ENCODE assay signal across 18 mouse cellular contexts in genomic region chr10:127203106-127203505, GRCm38 (mm10). TPM values are rescaled to one million over a fixed set of nuclear protein-coding genes. Genes with fewer than 3 reads are reported as not detected.
DNase-seq lines count a peak whose midpoint lies in the region; ATAC-seq and TF ChIP-seq lines count a peak whose summit lies in the region.
"Had no signal": no experiment of that assay in that cellular context is flagged by ENCODE, and none has a peak within 500 bp of the region (broad histone marks: within the 10 kb centered on the region; RNA-seq: fewer than 3 reads in every experiment).

No protein-coding gene starts in this region.

- TF ChIP-seq POLR2A in bone marrow, adult 2 months (IDR thresholded peaks at IDR 0.05; ENCODE audit: borderline replicate concordance, control insufficient read depth, low read depth, low read length): no peak

- peak; percentile 88 for TF ChIP-seq EP300 in liver, postnatal 0 days (IDR thresholded peaks at IDR 0.05; ENCODE audit: low read depth)

- no peaks in the 10 kb centered on the region for H3K9me3 ChIP-seq in heart, embryonic 12.5 days (replicated peaks)
- no peaks in the 10 kb centered on the region for H3K9me3 ChIP-seq in liver, postnatal 0 days (ENCODE audit: low read length)
- H3K9me3 ChIP-seq: G1E; hindbrain, embryonic 12.5 days; limb, embryonic 12.5 days; midbrain, embryonic 12.5 days had no signal

- peaks cover 80% of the 10 kb centered on the region for H3K36me3 ChIP-seq in heart, embryonic 12.5 days
- peaks cover 71% of the 10 kb centered on the region for H3K36me3 ChIP-seq in liver, postnatal 0 days (replicated peaks; ENCODE audit: insufficient read depth, low read length)

- H3K4me2 ChIP-seq in heart, embryonic 12.5 days: no peak overlapping the region
- peak overlapping the region; percentile 48 for H3K4me2 ChIP-seq in liver, postnatal 0 days (ENCODE audit: low read depth, low read length)
- H3K4me2 ChIP-seq: hindbrain, embryonic 12.5 days; limb, embryonic 12.5 days; midbrain, embryonic 12.5 days had no signal

- ATAC-seq in heart, embryonic 12.5 days (ENCODE audit: insufficient number of reproducible peaks, low FRiP score): peak; percentile 62; the same call in 1 of the 2 replicates
- peak; percentile 62 for ATAC-seq in liver, postnatal 0 days
- ATAC-seq: forebrain, postnatal 0 days had no signal

- no peak for TF ChIP-seq CTCF in bone marrow, adult 2 months (IDR thresholded peaks at IDR 0.05; ENCODE audit: control insufficient read depth, insufficient read depth, low read length)
- TF ChIP-seq CTCF in liver, postnatal 0 days (IDR thresholded peaks at IDR 0.05; ENCODE audit: low read depth): no peak

- DNase-seq in heart, postnatal 4 days: no peak
- peak; percentile 76 for DNase-seq in liver
- no peak for DNase-seq in liver, postnatal 0 days
- no peak for DNase-seq in layer of hippocampus, adult 9-11 months
- no peak for DNase-seq in ovary, postnatal 10 days (ENCODE audit: low spot score)
- no peak for DNase-seq in layer of hippocampus, adult 8-10 months (ENCODE audit: low spot score in 2 of 2)
- DNase-seq: adrenal gland, postnatal 36 days; cerebellum, adult 18-20 months; forebrain, postnatal 0 days; kidney, postnatal 4 days had no signal

- no peaks in the 10 kb centered on the region for H3K27me3 ChIP-seq in heart, embryonic 12.5 days (replicated peaks)
- H3K27me3 ChIP-seq in liver, postnatal 0 days (ENCODE audit: insufficient read depth, low read length): no peaks in the 10 kb centered on the region
- H3K27me3 ChIP-seq: hindbrain, embryonic 12.5 days; limb, embryonic 12.5 days; midbrain, embryonic 12.5 days had no signal

- no peak overlapping the region for H3K27ac ChIP-seq in heart, embryonic 12.5 days (ENCODE audit: poor library complexity, severe bottlenecking)
- peak overlapping the region; percentile 77 for H3K27ac ChIP-seq in bone marrow, adult 2 months (ENCODE audit: control insufficient read depth, insufficient read depth, low read depth, low read length, poor library complexity)
- peak overlapping the region; percentile 91 for H3K27ac ChIP-seq in liver, postnatal 0 days (ENCODE audit: low read depth)
- H3K27ac ChIP-seq: hindbrain, embryonic 12.5 days; limb, embryonic 12.5 days; macrophage; midbrain, embryonic 12.5 days had no signal

- WGBS in heart, embryonic 12.5 days: 77% methylated on average over 3 of the region's 3 CpGs
- 70% methylated on average over 3 of the region's 3 CpGs for WGBS in bone marrow, adult 2 months
- 62% methylated on average over 3 of the region's 3 CpGs for WGBS in liver, postnatal 0 days (ENCODE audit: insufficient replicate concordance)

- no peak overlapping the region for H3K4me3 ChIP-seq in heart, embryonic 12.5 days
- no peak overlapping the region for H3K4me3 ChIP-seq in bone marrow, adult 2 months (replicated peaks; ENCODE audit: control insufficient read depth, low read depth, low read length)
- H3K4me3 ChIP-seq in liver, postnatal 0 days (ENCODE audit: low read depth, low read length): no peak overlapping the region
- H3K4me3 ChIP-seq: hindbrain, embryonic 12.5 days; limb, embryonic 12.5 days; midbrain, embryonic 12.5 days had no signal

- H3K9ac ChIP-seq in heart, embryonic 12.5 days: no peak overlapping the region
- H3K9ac ChIP-seq in liver, postnatal 0 days (replicated peaks): 0 out of 2 replicates have a peak overlapping the region, but pooled peaks have one; percentile 33
- H3K9ac ChIP-seq: forebrain, postnatal 0 days; hindbrain, embryonic 12.5 days; limb, embryonic 12.5 days; midbrain, embryonic 12.5 days had no signal

- 0 out of 2 replicates have a peak, but pooled peaks cover 5% of the 10 kb centered on the region for H3K4me1 ChIP-seq in heart, embryonic 12.5 days (replicated peaks)
- H3K4me1 ChIP-seq in bone marrow, adult 2 months (ENCODE audit: control insufficient read depth, insufficient read depth, low read length): no peaks in the 10 kb centered on the region; the same call in 1 of the 2 replicates
- H3K4me1 ChIP-seq in liver, postnatal 0 days (ENCODE audit: insufficient read depth): peaks cover 18% of the 10 kb centered on the region
- H3K4me1 ChIP-seq: hindbrain, embryonic 12.5 days; limb, embryonic 12.5 days; midbrain, embryonic 12.5 days had no signal

RNA-seq across cellular contexts. Expression of gene Dtx3, which starts 7.6 kb away (rescaled TPM):
- 74.3 and 75.1 TPM in 2 replicates for polyA plus RNA-seq in heart, embryonic 12.5 days (2016; fragmentation: Nextera tagmentation; extraction: Ambion mirVana)
- 10 to 100 TPM; 50.0 to 53.8 TPM for total RNA-seq in heart, postnatal 4 days (2021)
- 58.4 and 78.7 TPM in 2 replicates for polyA plus RNA-seq in bone marrow, adult 2 months (2011; ENCODE audit: insufficient read depth, insufficient read length, low replicate concordance, missing spikeins)
- polyA plus RNA-seq in liver, postnatal 0 days (2015; fragmentation: Nextera tagmentation; extraction: Ambion mirVana): 8.8 and 8.9 TPM in 2 replicates
- 100 to 1,000 TPM; 214 to 267 (median 229) TPM for total RNA-seq in layer of hippocampus, adult 8-10 months (2022)

RNA-seq across cellular contexts. Expression of gene Pip4k2c, which starts 8.3 kb away (rescaled TPM):
- polyA plus RNA-seq in heart, embryonic 12.5 days (2016; fragmentation: Nextera tagmentation; extraction: Ambion mirVana): 29.7 and 31.5 TPM in 2 replicates
- 10 to 100 TPM; 25.7 to 26.6 TPM for total RNA-seq in heart, postnatal 4 days (2021)
- polyA plus RNA-seq in bone marrow, adult 2 months (2011; ENCODE audit: insufficient read depth, insufficient read length, low replicate concordance, missing spikeins): 18.1 and 24.9 TPM in 2 replicates
- polyA plus RNA-seq in liver, postnatal 0 days (2015; fragmentation: Nextera tagmentation; extraction: Ambion mirVana): 14.7 and 17.7 TPM in 2 replicates
- 100 to 1,000 TPM in 1 of 4 experiments, 10 to 100 TPM in 3; 95.0 to 107 (median 98.9) TPM for total RNA-seq in layer of hippocampus, adult 8-10 months (2022)

RNA-seq across cellular contexts. Expression of gene Arhgef25, which starts 13.2 kb away (rescaled TPM):
- polyA plus RNA-seq in heart, embryonic 12.5 days (2016; fragmentation: Nextera tagmentation; extraction: Ambion mirVana): 21.3 and 23.1 TPM in 2 replicates
- 10 to 100 TPM; 19.9 to 21.0 TPM for total RNA-seq in heart, postnatal 4 days (2021)
- 9.9 and 25.0 TPM in 2 replicates for polyA plus RNA-seq in bone marrow, adult 2 months (2011; ENCODE audit: insufficient read depth, insufficient read length, low replicate concordance, missing spikeins)
- polyA plus RNA-seq in liver, postnatal 0 days (2015; fragmentation: Nextera tagmentation; extraction: Ambion mirVana): 1.9 and 2.6 TPM in 2 replicates
- total RNA-seq in layer of hippocampus, adult 8-10 months (2022): 100 to 1,000 TPM; 310 to 386 (median 350) TPM
- total RNA-seq: monocyte, adult 5-6 weeks had no signal
- polyA plus RNA-seq: macrophage had no signal

RNA-seq across cellular contexts. Expression of gene Slc26a10, which starts 22.7 kb away (rescaled TPM):
- 20.2 and 21.0 TPM in 2 replicates for polyA plus RNA-seq in heart, embryonic 12.5 days (2016; fragmentation: Nextera tagmentation; extraction: Ambion mirVana)
- total RNA-seq in heart, postnatal 4 days (2021): 10 to 100 TPM; 25.7 to 31.8 TPM
- polyA plus RNA-seq in bone marrow, adult 2 months (2011; ENCODE audit: insufficient read depth, insufficient read length, low replicate concordance, missing spikeins): not detected in 2 replicates
- 2.0 TPM in 2 replicates for polyA plus RNA-seq in liver, postnatal 0 days (2015; fragmentation: Nextera tagmentation; extraction: Ambion mirVana)
- total RNA-seq in layer of hippocampus, adult 8-10 months (2022): 10 to 100 TPM; 12.2 to 17.5 (median 14.4) TPM

RNA-seq across cellular contexts. Expression of gene B4galnt1, which starts 38.1 kb away (rescaled TPM):
- polyA plus RNA-seq in heart, embryonic 12.5 days (2016; fragmentation: Nextera tagmentation; extraction: Ambion mirVana): 1.9 and 2.4 TPM in 2 replicates
- total RNA-seq in heart, postnatal 4 days (2021): 1 to 10 TPM; 2.2 to 2.7 TPM
- polyA plus RNA-seq in bone marrow, adult 2 months (2011; ENCODE audit: insufficient read depth, insufficient read length, low replicate concordance, missing spikeins): 26.4 and 54.8 TPM in 2 replicates
- 27.2 and 32.2 TPM in 2 replicates for polyA plus RNA-seq in liver, postnatal 0 days (2015; fragmentation: Nextera tagmentation; extraction: Ambion mirVana)
- 100 to 1,000 TPM; 113 to 123 (median 113) TPM for total RNA-seq in layer of hippocampus, adult 8-10 months (2022)
